Mouse (Mus musculus): ENCODE data around the gene Sec61g. TPM values are rescaled to one million over a fixed set of nuclear protein-coding genes. Genes with fewer than 3 reads are reported as not detected.

The Sec61g gene
- total RNA-seq, 2 experiments from 2014 or later: 22.8 to 32.5 TPM

Other genes with a start within 250 kb of the Sec61g start
- not detected in 2 replicates for gene Egfr, start 243.7 kb upstream of the Sec61g start, total RNA-seq (2014; fragmentation: Nextera tagmentation)
- gene Egfr, start 243.7 kb upstream of the Sec61g start, total RNA-seq (2017): 0.09 TPM in 1 of 2 replicates, not detected in the other

Data from granulocyte monocyte progenitor cell, adult 5-6 weeks (primary cell).